Mouse (Mus musculus): Measurements from ENCODE around the gene Arpc3. TPM values are rescaled to one million over a fixed set of nuclear protein-coding genes. Genes with fewer than 3 reads are reported as not detected.
"Not testable (repeated sequence)": the region's sequence is repeated elsewhere in the genome, so short reads cannot be mapped to it uniquely, and the experiment has no call there.

The Arpc3 gene
- total RNA-seq, 2 experiments from 2014 or later: 54.0 to 63.0 TPM

DNA sequence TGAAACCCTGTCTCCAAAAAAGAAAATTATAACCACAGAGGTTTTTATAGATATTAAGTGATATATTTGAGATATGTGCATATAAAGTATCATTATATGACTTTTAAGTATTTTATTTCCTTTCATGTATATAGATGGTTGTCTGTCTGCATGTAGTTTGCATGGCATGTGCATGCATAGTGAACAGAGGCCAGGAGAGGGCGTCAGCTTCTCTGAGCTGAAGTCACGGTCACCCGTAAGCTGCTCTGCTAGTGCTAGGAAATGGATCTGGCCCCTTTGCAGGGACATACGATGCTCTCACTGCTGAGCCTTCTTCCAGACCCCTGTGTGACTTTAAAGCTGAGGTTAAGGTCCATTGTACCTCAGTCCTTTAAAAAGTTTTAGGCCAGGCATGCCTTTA lies 42.9 kb downstream of the Arpc3 start:
- no peak for DNase-seq (ENCODE audit: low spot score)

- peak; percentile 21 for DNase-seq (ENCODE audit: low spot score)
Observed at GRCm38 (mm10) chr5:122439400-122440094, 47.9 kb downstream of the Arpc3 start.

DNA sequence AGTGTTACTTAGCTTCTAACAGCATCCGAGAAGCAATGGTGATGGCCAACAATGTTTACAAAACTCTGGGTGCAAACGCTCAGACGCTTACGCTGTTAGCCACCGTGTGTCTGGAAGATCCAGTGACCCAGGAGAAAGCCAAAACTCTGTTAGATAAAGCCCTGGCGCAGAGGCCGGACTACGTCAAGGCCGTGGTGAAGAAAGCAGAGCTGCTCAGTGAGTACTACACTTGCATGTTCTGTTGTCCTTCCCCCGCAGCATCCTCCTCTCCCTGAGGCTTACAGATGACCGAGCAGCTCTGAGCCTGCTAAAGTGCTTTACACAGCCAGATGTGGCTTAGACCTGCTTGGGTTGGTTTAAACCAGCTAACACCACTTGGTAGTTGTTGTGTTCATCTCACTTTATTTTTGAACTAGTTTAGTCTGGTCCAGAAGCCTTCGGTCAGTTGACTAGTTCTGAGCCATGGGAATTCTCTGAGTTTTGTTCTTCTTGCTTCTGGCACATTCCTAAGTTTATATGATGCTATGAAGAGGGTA lies 48.5 kb downstream of the Arpc3 start:
- no peak for DNase-seq (ENCODE audit: low spot score)

DNA sequence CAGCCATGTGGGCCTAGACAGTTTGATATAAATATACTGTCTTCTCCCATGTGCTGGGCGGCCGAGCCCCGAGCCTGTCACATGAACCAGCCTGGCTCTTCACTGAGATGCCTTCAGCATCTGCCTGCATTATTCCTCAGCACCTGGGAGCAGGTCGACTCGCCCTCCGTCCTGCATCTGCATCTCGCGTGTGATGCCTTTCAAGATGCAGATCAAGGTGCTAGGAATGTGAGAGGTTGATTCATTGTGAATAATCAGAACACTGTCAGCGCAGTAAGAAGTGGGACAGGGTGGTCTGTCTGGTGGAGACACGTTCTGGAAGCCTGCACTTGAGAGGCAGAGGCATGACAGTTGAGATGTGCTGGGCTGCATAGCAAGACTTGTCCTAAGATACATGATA lies 52.8 kb downstream of the Arpc3 start:
- no peak for DNase-seq (ENCODE audit: low spot score)

DNA sequence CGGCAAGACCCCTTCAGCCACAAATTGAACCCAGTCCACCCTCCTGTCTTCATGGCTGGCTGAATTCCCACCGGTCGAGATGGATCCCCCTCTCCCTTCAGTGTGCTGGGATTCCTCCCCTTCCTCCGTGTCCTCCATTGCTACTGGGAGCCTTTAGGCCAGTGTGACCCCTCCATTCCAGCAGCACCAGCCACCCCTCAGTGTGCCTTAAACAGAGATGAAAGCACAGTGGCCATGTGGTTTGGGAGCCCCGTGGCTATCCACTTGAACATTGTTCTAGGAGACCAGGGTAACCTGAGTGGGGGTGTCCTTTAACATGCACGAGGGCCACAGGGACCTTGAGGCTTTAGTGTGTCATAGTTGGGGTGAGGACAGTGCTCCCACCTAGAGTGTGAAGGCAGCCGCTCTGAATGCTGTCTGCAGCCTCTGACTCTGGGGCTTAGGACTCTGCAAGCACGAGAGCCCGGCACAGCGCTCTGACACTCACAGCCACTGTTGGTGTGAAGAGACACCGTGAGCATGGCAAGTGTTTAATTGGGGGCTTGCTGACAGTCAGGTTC lies 53.5 kb downstream of the Arpc3 start:
- DNase-seq (ENCODE audit: low spot score): no peak

GRCm38 (mm10) chr5:122447857-122448256 lies 56.2 kb downstream of the Arpc3 start:
- no peak for DNase-seq (ENCODE audit: low spot score)

DNA sequence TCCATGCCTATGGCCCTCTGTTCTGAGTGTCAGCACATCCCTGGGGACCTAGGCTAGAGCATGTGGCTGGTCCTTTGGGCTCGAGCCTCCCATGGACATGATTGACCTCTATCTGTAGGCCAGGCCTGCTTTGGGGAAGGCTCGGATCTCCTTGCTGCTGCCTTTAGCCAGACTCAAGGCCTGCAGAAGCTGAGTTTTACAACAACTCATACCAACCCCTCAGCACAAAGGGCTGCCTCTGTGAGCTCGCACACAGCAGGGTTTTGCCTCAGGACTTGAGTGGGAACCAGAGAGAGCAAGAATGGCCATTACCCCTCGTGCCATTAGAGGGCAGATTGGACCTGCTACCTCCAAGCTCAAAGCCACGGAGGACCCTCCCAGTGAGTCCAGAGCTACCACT lies 57.2 kb downstream of the Arpc3 start:
- DNase-seq (ENCODE audit: low spot score): no peak

- DNase-seq (ENCODE audit: low spot score): no peak
Observed at GRCm38 (mm10) chr5:122449946-122450345, 58.3 kb downstream of the Arpc3 start.

- DNase-seq (ENCODE audit: low spot score): no peak
Observed at GRCm38 (mm10) chr5:122450913-122451317, 59.2 kb downstream of the Arpc3 start.

GRCm38 (mm10) chr5:122451324-122451723 lies 59.6 kb downstream of the Arpc3 start:
- DNase-seq (ENCODE audit: low spot score): no peak

DNA sequence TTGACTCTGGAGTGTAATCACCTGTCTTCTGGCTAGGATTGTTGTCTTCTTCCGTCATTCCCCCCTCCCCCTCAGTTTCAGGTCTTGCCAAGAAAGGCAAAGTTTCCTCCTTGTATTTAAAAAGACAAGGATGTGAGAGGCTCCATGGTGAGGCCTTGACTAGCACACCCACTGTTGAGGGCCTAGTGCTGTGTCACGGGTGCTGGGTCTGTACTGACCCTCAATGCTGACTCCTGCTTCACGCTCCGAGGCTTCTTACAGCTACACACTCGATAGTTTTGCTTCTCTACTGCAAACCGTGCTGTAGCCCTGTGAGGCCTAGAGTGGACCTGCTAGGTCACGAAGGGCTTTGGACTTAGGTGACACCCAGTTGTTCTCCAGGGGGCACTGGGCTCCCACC lies 60.5 kb downstream of the Arpc3 start:
- no peak for DNase-seq (ENCODE audit: low spot score)

GRCm38 (mm10) chr5:122453188-122453587 lies 61.5 kb downstream of the Arpc3 start:
- no peak for DNase-seq (ENCODE audit: low spot score)

- DNase-seq (ENCODE audit: low spot score): no peak
Observed at GRCm38 (mm10) chr5:122454442-122454841, 62.8 kb downstream of the Arpc3 start.

- no peak for DNase-seq (ENCODE audit: low spot score)
Observed at GRCm38 (mm10) chr5:122454883-122455282, 63.2 kb downstream of the Arpc3 start.

- no peak for DNase-seq (ENCODE audit: low spot score)
Observed at GRCm38 (mm10) chr5:122455584-122455983, 63.9 kb downstream of the Arpc3 start.

- not testable (repeated sequence) for DNase-seq (ENCODE audit: low spot score)
Observed at GRCm38 (mm10) chr5:122457054-122457453, 65.4 kb downstream of the Arpc3 start.

- DNase-seq (ENCODE audit: low spot score): no peak
Observed at GRCm38 (mm10) chr5:122458066-122458465, 66.4 kb downstream of the Arpc3 start.

DNA sequence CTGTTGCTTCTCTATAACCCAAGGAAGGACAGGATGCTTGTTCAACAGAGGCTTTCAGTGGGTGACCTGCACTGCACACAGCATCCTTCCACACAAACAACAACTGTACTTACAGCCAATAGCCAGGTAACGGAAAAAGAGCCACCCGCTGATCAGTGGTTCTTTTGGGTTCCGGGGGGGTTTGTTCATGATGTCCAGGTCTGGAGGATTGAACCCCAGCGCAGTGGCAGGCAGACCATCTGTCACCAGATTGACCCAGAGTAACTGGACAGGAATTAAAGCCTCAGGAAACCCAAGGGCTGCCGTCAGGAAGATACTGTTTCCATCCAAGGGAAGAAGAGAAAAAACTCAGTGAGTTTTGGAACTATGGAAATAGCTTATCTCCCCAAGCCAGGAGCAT lies 67.7 kb downstream of the Arpc3 start:
- DNase-seq (ENCODE audit: low spot score): no peak

DNA sequence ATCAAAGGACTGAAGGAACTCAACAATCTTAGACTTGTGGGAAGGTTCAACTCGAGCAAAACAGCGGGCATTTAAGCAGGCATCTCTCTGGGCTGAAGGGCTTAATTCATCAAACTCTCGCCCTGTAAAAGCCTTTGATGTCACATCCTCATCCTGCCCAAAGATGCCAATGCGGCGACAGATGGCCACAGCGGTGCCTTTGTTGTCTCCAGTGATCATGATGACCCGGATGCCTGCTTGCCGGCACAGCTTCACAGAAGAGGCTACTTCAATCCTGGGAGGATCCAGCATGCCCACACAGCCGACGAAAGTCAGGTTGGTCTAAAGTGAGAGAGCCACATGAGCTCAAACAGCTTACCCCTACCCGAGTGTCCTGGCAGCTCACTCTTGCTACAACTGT lies 69.0 kb downstream of the Arpc3 start:
- DNase-seq (ENCODE audit: low spot score): no peak

- no peak for DNase-seq (ENCODE audit: low spot score)
Observed at GRCm38 (mm10) chr5:122461431-122461830, 69.8 kb downstream of the Arpc3 start.
